Mouse (Mus musculus): Measurements from ENCODE around the gene Dnm2. TPM values are rescaled to one million over a fixed set of nuclear protein-coding genes. Genes with fewer than 3 reads are reported as not detected.
"Not testable (repeated sequence)": the region's sequence is repeated elsewhere in the genome, so short reads cannot be mapped to it uniquely, and the experiment has no call there.

Dnm2 gene
- polyA plus RNA-seq, 1 experiment from 2014 or later = 50.0 TPM

GRCm38 (mm10) chr9:21513466-21513865, 88.8 kb downstream of the Dnm2 start:
- Histone ChIP-seq H3K9me3 (replicated peaks; ENCODE audit: control insufficient read depth, low read length) (no peaks in the 10 kb centered on the region), H3K36me3 (ENCODE audit: control insufficient read depth, insufficient read depth) (no peaks in the 10 kb centered on the region), H3K4me2 (ENCODE audit: low read depth, low read length) (no peak overlapping the region), H3K27ac (ENCODE audit: low read length) (no peak overlapping the region), H3K4me3 (ENCODE audit: low read depth, low read length) (no peak overlapping the region), H3K27me3 (ENCODE audit: control insufficient read depth, insufficient read depth, low read depth, low read length) (no peaks in the 10 kb centered on the region), H3K4me1 (ENCODE audit: control insufficient read depth, low read depth, low read length) (peaks cover 17% of the 10 kb centered on the region), H3K9ac (ENCODE audit: low read depth, low read length) (no peak overlapping the region)
- WGBS (ENCODE audit: insufficient replicate concordance) = 95% methylated on average over 4 of the region's 4 CpGs
- ATAC-seq (ENCODE audit: low read depth) = no peak

DNA sequence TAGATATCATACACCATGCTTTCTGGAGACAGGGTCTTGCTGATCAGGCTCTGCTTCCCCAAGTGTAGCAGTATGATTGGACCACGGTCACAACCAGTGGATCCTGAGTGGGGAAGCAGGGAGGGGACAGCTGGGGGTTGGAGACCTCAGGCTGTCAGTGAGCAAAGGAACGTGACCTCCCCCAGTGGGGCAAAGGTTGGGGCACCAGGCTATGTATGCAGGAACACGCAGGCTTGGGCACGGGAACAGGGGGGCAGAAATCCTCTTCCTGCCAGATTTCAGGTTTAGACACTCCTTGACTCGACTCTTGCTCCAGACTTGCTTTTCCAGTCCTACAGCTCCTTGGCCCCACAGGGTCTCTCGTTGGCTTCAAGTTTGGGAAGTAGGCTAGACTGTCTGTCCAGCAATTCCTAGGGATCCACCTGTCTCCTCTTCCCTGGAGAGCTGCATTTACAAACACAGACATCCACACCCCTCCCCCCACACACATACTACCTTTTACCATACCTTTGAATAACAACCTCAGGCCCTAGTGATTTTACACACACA, 93.3 kb downstream of the Dnm2 start:
- Histone ChIP-seq H3K27me3 (ENCODE audit: control insufficient read depth, insufficient read depth, low read depth, low read length) (no peaks in the 10 kb centered on the region), H3K9ac (ENCODE audit: low read depth, low read length) (no peak overlapping the region), H3K4me3 (ENCODE audit: low read depth, low read length) (no peak overlapping the region), H3K36me3 (ENCODE audit: control insufficient read depth, insufficient read depth) (no peaks in the 10 kb centered on the region), H3K9me3 (replicated peaks; ENCODE audit: control insufficient read depth, low read length) (no peaks in the 10 kb centered on the region), H3K27ac (ENCODE audit: low read length) (no peak overlapping the region), H3K4me2 (ENCODE audit: low read depth, low read length) (no peak overlapping the region), H3K4me1 (ENCODE audit: control insufficient read depth, low read depth, low read length) (no peaks in the 10 kb centered on the region)
- 67% methylated on average over 6 of the region's 6 CpGs for WGBS (ENCODE audit: insufficient replicate concordance)
- ATAC-seq (ENCODE audit: low read depth) = no peak

GRCm38 (mm10) chr9:21518690-21519089, 94.0 kb downstream of the Dnm2 start:
- not testable (repeated sequence) for H3K4me3 ChIP-seq (ENCODE audit: low read depth, low read length); H3K4me1 ChIP-seq (ENCODE audit: control insufficient read depth, low read depth, low read length); H3K27ac ChIP-seq (ENCODE audit: low read length); H3K27me3 ChIP-seq (ENCODE audit: control insufficient read depth, insufficient read depth, low read depth, low read length); H3K9me3 ChIP-seq (replicated peaks; ENCODE audit: control insufficient read depth, low read length); H3K36me3 ChIP-seq (ENCODE audit: control insufficient read depth, insufficient read depth); H3K9ac ChIP-seq (ENCODE audit: low read depth, low read length); ATAC-seq (ENCODE audit: low read depth); H3K4me2 ChIP-seq (ENCODE audit: low read depth, low read length)
- 69% methylated on average over 6 of the region's 6 CpGs for WGBS (ENCODE audit: insufficient replicate concordance)

GRCm38 (mm10) chr9:21525142-21525936, 100.6 kb downstream of the Dnm2 start:
- H3K9me3 ChIP-seq (replicated peaks; ENCODE audit: control insufficient read depth, low read length) = no peaks in the 10 kb centered on the region
- H3K4me2 ChIP-seq (ENCODE audit: low read depth, low read length) = 0 out of 2 replicates have a peak overlapping the region, but pooled peaks have one; percentile 21
- ATAC-seq (ENCODE audit: low read depth) = no peak
- peak overlapping the region; percentile 39 for H3K27ac ChIP-seq (ENCODE audit: low read length)
- WGBS (ENCODE audit: insufficient replicate concordance) = 32% methylated on average over 7 of the region's 7 CpGs
- H3K27me3 ChIP-seq (ENCODE audit: control insufficient read depth, insufficient read depth, low read depth, low read length) = no peaks in the 10 kb centered on the region
- no peaks in the 10 kb centered on the region for H3K36me3 ChIP-seq (ENCODE audit: control insufficient read depth, insufficient read depth)
- no peaks in the 10 kb centered on the region for H3K4me1 ChIP-seq (ENCODE audit: control insufficient read depth, low read depth, low read length)
- H3K9ac ChIP-seq (ENCODE audit: low read depth, low read length) = no peak overlapping the region
- no peak overlapping the region for H3K4me3 ChIP-seq (ENCODE audit: low read depth, low read length)

- Histone ChIP-seq H3K4me1 (ENCODE audit: control insufficient read depth, low read depth, low read length) (no peaks in the 10 kb centered on the region), H3K27me3 (ENCODE audit: control insufficient read depth, insufficient read depth, low read depth, low read length) (no peaks in the 10 kb centered on the region), H3K27ac (ENCODE audit: low read length) (peak within 1 kb of the TSS; percentile 45), H3K4me3 (ENCODE audit: low read depth, low read length) (peak within 1 kb of the TSS; percentile 39), H3K4me2 (ENCODE audit: low read depth, low read length) (0 out of 2 replicates have a peak within 1 kb of the TSS, but pooled peaks have one; percentile 21), H3K9ac (ENCODE audit: low read depth, low read length) (peak within 1 kb of the TSS; percentile 40; the same call in 1 of the 2 replicates), H3K36me3 (ENCODE audit: control insufficient read depth, insufficient read depth) (no peaks in the 10 kb centered on the region), H3K9me3 (replicated peaks; ENCODE audit: control insufficient read depth, low read length) (no peaks in the 10 kb centered on the region)
- 0 out of 2 replicates have a peak, but pooled peaks have one; percentile 3 for ATAC-seq (ENCODE audit: low read depth)
- WGBS (ENCODE audit: insufficient replicate concordance) = 26% methylated on average over 14 of the region's 14 CpGs
These were observed 101.4 kb downstream of the Dnm2 start, which contains the start of gene AB124611 for GRCm38 (mm10) chr9:21525937-21526633. Gene AB124611, plus strand, starts transcription at chr9:21526176.

DNA sequence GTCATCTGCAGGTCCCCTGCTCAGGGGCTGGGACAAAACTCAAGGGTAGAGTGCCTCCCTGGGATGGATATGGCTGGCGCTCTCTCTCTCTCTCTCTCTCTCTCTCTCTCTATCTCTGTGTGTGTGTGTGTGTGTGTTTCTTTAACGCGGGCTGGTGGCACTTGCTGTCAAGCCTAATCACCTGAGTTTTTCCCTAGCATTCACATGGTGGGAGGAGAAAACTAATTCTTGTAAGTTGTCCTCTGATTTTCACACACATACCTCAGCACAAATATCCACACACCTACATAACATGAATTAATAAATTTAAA, 101.9 kb downstream of the Dnm2 start:
- Histone ChIP-seq H3K4me2 (ENCODE audit: low read depth, low read length) (no peak overlapping the region), H3K27ac (ENCODE audit: low read length) (peak overlapping the region; percentile 45), H3K36me3 (ENCODE audit: control insufficient read depth, insufficient read depth) (no peaks in the 10 kb centered on the region), H3K9me3 (replicated peaks; ENCODE audit: control insufficient read depth, low read length) (no peaks in the 10 kb centered on the region), H3K27me3 (ENCODE audit: control insufficient read depth, insufficient read depth, low read depth, low read length) (no peaks in the 10 kb centered on the region), H3K4me1 (ENCODE audit: control insufficient read depth, low read depth, low read length) (no peaks in the 10 kb centered on the region), H3K9ac (ENCODE audit: low read depth, low read length) (no peak overlapping the region), H3K4me3 (ENCODE audit: low read depth, low read length) (peak overlapping the region; percentile 39)
- ATAC-seq (ENCODE audit: low read depth) = no peak
- 33% methylated on average over 3 of the region's 3 CpGs for WGBS (ENCODE audit: insufficient replicate concordance)

GRCm38 (mm10) chr9:21527100-21527801, 102.5 kb downstream of the Dnm2 start:
- no peak for ATAC-seq (ENCODE audit: low read depth)
- Histone ChIP-seq H3K27ac (ENCODE audit: low read length) (0 out of 2 replicates have a peak overlapping the region, but pooled peaks have one; percentile 16), H3K4me2 (ENCODE audit: low read depth, low read length) (no peak overlapping the region; the same call in 1 of the 2 replicates), H3K27me3 (ENCODE audit: control insufficient read depth, insufficient read depth, low read depth, low read length) (no peaks in the 10 kb centered on the region), H3K9me3 (replicated peaks; ENCODE audit: control insufficient read depth, low read length) (no peaks in the 10 kb centered on the region), H3K4me3 (ENCODE audit: low read depth, low read length) (0 out of 2 replicates have a peak overlapping the region, but pooled peaks have one; percentile 5), H3K9ac (ENCODE audit: low read depth, low read length) (no peak overlapping the region), H3K4me1 (ENCODE audit: control insufficient read depth, low read depth, low read length) (no peaks in the 10 kb centered on the region), H3K36me3 (ENCODE audit: control insufficient read depth, insufficient read depth) (no peaks in the 10 kb centered on the region)
- 84% methylated on average over 2 of the region's 2 CpGs for WGBS (ENCODE audit: insufficient replicate concordance)

DNA sequence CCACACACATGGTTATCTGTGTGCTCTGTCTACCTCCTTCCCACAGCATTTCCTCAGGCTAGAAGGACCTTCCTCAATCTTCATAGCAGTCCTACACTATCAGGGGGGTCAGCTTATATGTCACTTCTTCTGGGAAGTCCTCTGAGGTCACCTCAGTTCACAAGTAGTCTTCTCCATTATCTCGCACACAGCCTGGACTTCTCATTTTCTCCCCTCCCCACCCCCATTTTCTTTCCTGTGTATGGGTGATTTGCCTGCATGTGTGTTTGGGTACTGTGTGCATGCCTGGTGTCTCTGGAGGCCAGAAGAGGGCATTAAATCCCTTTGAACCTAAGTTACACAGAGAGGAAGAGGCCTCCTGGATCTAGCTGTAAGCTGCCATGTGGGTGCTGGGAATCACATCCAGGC, 103.2 kb downstream of the Dnm2 start:
- Histone ChIP-seq H3K36me3 (ENCODE audit: control insufficient read depth, insufficient read depth) (no peaks in the 10 kb centered on the region), H3K9me3 (replicated peaks; ENCODE audit: control insufficient read depth, low read length) (no peaks in the 10 kb centered on the region), H3K4me1 (ENCODE audit: control insufficient read depth, low read depth, low read length) (no peaks in the 10 kb centered on the region), H3K27ac (ENCODE audit: low read length) (no peak overlapping the region), H3K9ac (ENCODE audit: low read depth, low read length) (no peak overlapping the region), H3K4me3 (ENCODE audit: low read depth, low read length) (no peak overlapping the region), H3K4me2 (ENCODE audit: low read depth, low read length) (no peak overlapping the region), H3K27me3 (ENCODE audit: control insufficient read depth, insufficient read depth, low read depth, low read length) (no peaks in the 10 kb centered on the region)
- peak; percentile 58; the same call in 1 of the 2 replicates for ATAC-seq (ENCODE audit: low read depth)
- 19% methylated on average over 1 of the region's 1 CpGs for WGBS (ENCODE audit: insufficient replicate concordance)
